Mouse (Mus musculus) myocyte (in vitro differentiated cells): ENCODE results near the gene Efna4.

Experiments
- CEBPB ChIP-seq: IDR thresholded peaks from 2 replicates; pipeline ENCODE4 v1.6.1; 2011; ENCODE audit warnings: mild to moderate bottlenecking, moderate library complexity; ENCODE audit not compliant: poor library complexity, insufficient read depth, severe bottlenecking
- E2F4 ChIP-seq: IDR thresholded peaks from one replicate; pipeline ENCODE4 v1.6.1; 2011; ENCODE audit warnings: mild to moderate bottlenecking, control low read depth, moderate library complexity; ENCODE audit not compliant: insufficient read depth
- MAX ChIP-seq: IDR thresholded peaks from one replicate; pipeline ENCODE4 v1.6.1; 2011; ENCODE audit warnings: low read depth, mild to moderate bottlenecking, control low read depth
- MYOG ChIP-seq, 3 experiments: IDR thresholded peaks; one replicate each; pipeline ENCODE4 v1.6.1; 2011; ENCODE audit warnings: control low read depth in 2 of 3, low read depth in 2 of 3, mild to moderate bottlenecking in 2 of 3; ENCODE audit not compliant: insufficient read length in 2 of 3, control insufficient read depth in 1 of 3, insufficient read depth in 1 of 3
- POLR2A ChIP-seq: IDR thresholded peaks from one replicate; pipeline ENCODE4 v1.6.1; 2011; ENCODE audit warnings: low read depth, mild to moderate bottlenecking, control low read depth, moderate library complexity; ENCODE audit not compliant: insufficient read length
- POLR2AphosphoS2 ChIP-seq: IDR thresholded peaks from one replicate; pipeline ENCODE4 v1.6.1; 2011; ENCODE audit warnings: low read depth, control low read depth; ENCODE audit not compliant: insufficient read length
- REST ChIP-seq: IDR thresholded peaks from one replicate; pipeline ENCODE4 v1.6.1; 2011; ENCODE audit warnings: mild to moderate bottlenecking, control low read depth, moderate library complexity; ENCODE audit not compliant: insufficient read depth, insufficient read length
- TCF12 ChIP-seq: IDR thresholded peaks from one replicate; pipeline ENCODE4 v1.6.1; 2011; ENCODE audit warnings: mild to moderate bottlenecking, control low read depth; ENCODE audit not compliant: poor library complexity, insufficient read depth, severe bottlenecking
- TCF3 ChIP-seq: IDR thresholded peaks from one replicate; pipeline ENCODE4 v1.6.1; 2011; ENCODE audit warnings: low read depth, control low read depth; ENCODE audit not compliant: insufficient read length
- USF1 ChIP-seq: IDR thresholded peaks from one replicate; pipeline ENCODE4 v1.6.1; 2011; ENCODE audit warnings: low read depth, mild to moderate bottlenecking, control low read depth, moderate library complexity

- TF ChIP-seq MAX: no peak
- TF ChIP-seq POLR2A: no peak
- TF ChIP-seq E2F4: no peak
- no peak for TF ChIP-seq USF1
- no peak for TF ChIP-seq CEBPB
- TF ChIP-seq TCF3: no peak
- TF ChIP-seq TCF12: no peak
- TF ChIP-seq MYOG (IDR thresholded peaks at IDR 0.05; ENCODE audit: control insufficient read depth in 1 of 3, insufficient read depth in 1 of 3, insufficient read length in 2 of 3, low read depth in 2 of 3): no peak
- no peak for TF ChIP-seq POLR2AphosphoS2
- no peak for TF ChIP-seq REST
These were observed 6.9 kb downstream of the Efna4 start for GRCm38 (mm10) chr3:89330948-89331347.
